Mouse (Mus musculus) monocyte, adult 2 months (primary cell): Measurements from ENCODE around the gene Gm49673.
"Not testable (repeated sequence)": the region's sequence is repeated elsewhere in the genome, so short reads cannot be mapped to it uniquely, and the experiment has no call there.

Experiments
- DNase-seq, 2 experiments: peaks; one replicate each; pipeline ENCODE4 v3.0.0; 2022; ENCODE audit warnings: low spot score in 2 of 2, low read depth in 1 of 2

The Gm49673 gene

GRCm38 (mm10) chr17:8046178-8046577 is 101.4 kb downstream of the Gm49673 start:
- DNase-seq: peak; percentile 10 to 11

- DNase-seq: not testable (repeated sequence)
Observed at GRCm38 (mm10) chr17:8041197-8041596, 106.4 kb downstream of the Gm49673 start.

GRCm38 (mm10) chr17:8039916-8040635 is 107.5 kb downstream of the Gm49673 start:
- DNase-seq: not testable (repeated sequence)

- not testable (repeated sequence) for DNase-seq
Observed at GRCm38 (mm10) chr17:8036976-8037375, 110.6 kb downstream of the Gm49673 start.
